Mouse (Mus musculus): ENCODE measurements around the gene Unc13c. TPM values are rescaled to one million over a fixed set of nuclear protein-coding genes. Genes with fewer than 3 reads are reported as not detected.

Unc13c gene
- 0.09 and 0.15 TPM in 2 replicates for polyA plus RNA-seq (2014; fragmentation: Nextera tagmentation; extraction: Ambion mirVana)

GRCm38 (mm10) chr9:73968641-73969121, at the start of gene Unc13c:
Unc13c (minus strand) TSS chr9:73968966.
- WGBS = 1% methylated on average over 17 of the region's 17 CpGs
- H3K4me2 ChIP-seq (ENCODE audit: low read depth, low read length, severe bottlenecking) = peak within 1 kb of the TSS; percentile 40
- peak within 1 kb of the TSS; percentile 33; the same call in 1 of the 2 replicates for H3K9ac ChIP-seq (ENCODE audit: low read length)
- DNase-seq (ENCODE audit: low spot score) = peak; percentile 57
- H3K4me1 ChIP-seq (replicated peaks; ENCODE audit: control insufficient read depth, insufficient read depth, low read length) = peaks cover 3% of the 10 kb centered on the region; the same call in 1 of the 2 replicates
- peak within 1 kb of the TSS; percentile 16 for H3K4me3 ChIP-seq (ENCODE audit: low read depth, low read length)
- peaks cover 8% of the 10 kb centered on the region; the same call in 1 of the 2 replicates for H3K27me3 ChIP-seq (ENCODE audit: control insufficient read depth, insufficient read depth, low read length)
- H3K9me3 ChIP-seq (ENCODE audit: control insufficient read depth, low read length) = no peaks in the 10 kb centered on the region
- peak; percentile 58 for ATAC-seq (replicated peaks; ENCODE audit: low FRiP score)
- H3K27ac ChIP-seq (ENCODE audit: low read depth, low read length) = no peak within 1 kb of the TSS
- no peaks in the 10 kb centered on the region for H3K36me3 ChIP-seq (ENCODE audit: control insufficient read depth, insufficient read depth, low read length)

- Histone ChIP-seq H3K4me1 (replicated peaks; ENCODE audit: control insufficient read depth, insufficient read depth, low read length) (no peaks in the 10 kb centered on the region), H3K4me3 (ENCODE audit: low read depth, low read length) (no peak overlapping the region), H3K9me3 (ENCODE audit: control insufficient read depth, low read length) (no peaks in the 10 kb centered on the region), H3K27ac (ENCODE audit: low read depth, low read length) (no peak overlapping the region), H3K36me3 (ENCODE audit: control insufficient read depth, insufficient read depth, low read length) (no peaks in the 10 kb centered on the region), H3K4me2 (ENCODE audit: low read depth, low read length, severe bottlenecking) (no peak overlapping the region), H3K9ac (ENCODE audit: low read length) (no peak overlapping the region), H3K27me3 (ENCODE audit: control insufficient read depth, insufficient read depth, low read length) (no peaks in the 10 kb centered on the region)
- 82% methylated on average over 7 of the region's 7 CpGs for WGBS
- no peak for DNase-seq (ENCODE audit: low spot score)
- ATAC-seq (replicated peaks; ENCODE audit: low FRiP score) = no peak
Observed at GRCm38 (mm10) chr9:74007976-74008686, 39.4 kb upstream of the Unc13c start.

GRCm38 (mm10) chr9:74002388-74002990, 33.7 kb upstream of the Unc13c start:
- DNase-seq (ENCODE audit: low spot score) = no peak
- Histone ChIP-seq H3K9ac (ENCODE audit: low read length) (no peak overlapping the region), H3K4me3 (ENCODE audit: low read depth, low read length) (no peak overlapping the region), H3K27me3 (ENCODE audit: control insufficient read depth, insufficient read depth, low read length) (no peaks in the 10 kb centered on the region), H3K9me3 (ENCODE audit: control insufficient read depth, low read length) (no peaks in the 10 kb centered on the region), H3K36me3 (ENCODE audit: control insufficient read depth, insufficient read depth, low read length) (no peaks in the 10 kb centered on the region), H3K4me2 (ENCODE audit: low read depth, low read length, severe bottlenecking) (no peak overlapping the region), H3K27ac (ENCODE audit: low read depth, low read length) (no peak overlapping the region), H3K4me1 (replicated peaks; ENCODE audit: control insufficient read depth, insufficient read depth, low read length) (no peaks in the 10 kb centered on the region)
- no peak for ATAC-seq (replicated peaks; ENCODE audit: low FRiP score)
- WGBS = 42% methylated on average over 6 of the region's 6 CpGs

- H3K9me3 ChIP-seq (ENCODE audit: control insufficient read depth, low read length) = no peaks in the 10 kb centered on the region; the same call in 1 of the 2 replicates
- no peaks in the 10 kb centered on the region for H3K27me3 ChIP-seq (ENCODE audit: control insufficient read depth, insufficient read depth, low read length)
- ATAC-seq (replicated peaks; ENCODE audit: low FRiP score) = no peak
- H3K4me1 ChIP-seq (replicated peaks; ENCODE audit: control insufficient read depth, insufficient read depth, low read length) = no peaks in the 10 kb centered on the region
- DNase-seq (ENCODE audit: low spot score) = no peak
- no peak overlapping the region for H3K27ac ChIP-seq (ENCODE audit: low read depth, low read length)
- H3K4me2 ChIP-seq (ENCODE audit: low read depth, low read length, severe bottlenecking) = no peak overlapping the region
- no peak overlapping the region for H3K4me3 ChIP-seq (ENCODE audit: low read depth, low read length)
- no peaks in the 10 kb centered on the region for H3K36me3 ChIP-seq (ENCODE audit: control insufficient read depth, insufficient read depth, low read length)
- no peak overlapping the region for H3K9ac ChIP-seq (ENCODE audit: low read length)
Observed at GRCm38 (mm10) chr9:73988096-73988495, 19.3 kb upstream of the Unc13c start.

- H3K4me2 ChIP-seq (ENCODE audit: low read depth, low read length, severe bottlenecking) = no peak overlapping the region
- H3K4me3 ChIP-seq (ENCODE audit: low read depth, low read length) = no peak overlapping the region
- no peak overlapping the region for H3K27ac ChIP-seq (ENCODE audit: low read depth, low read length)
- 86% methylated on average over 2 of the region's 2 CpGs for WGBS
- H3K4me1 ChIP-seq (replicated peaks; ENCODE audit: control insufficient read depth, insufficient read depth, low read length) = no peaks in the 10 kb centered on the region
- no peaks in the 10 kb centered on the region; the same call in 1 of the 2 replicates for H3K9me3 ChIP-seq (ENCODE audit: control insufficient read depth, low read length)
- H3K36me3 ChIP-seq (ENCODE audit: control insufficient read depth, insufficient read depth, low read length) = no peaks in the 10 kb centered on the region
- no peak for DNase-seq (ENCODE audit: low spot score)
- ATAC-seq (replicated peaks; ENCODE audit: low FRiP score) = no peak
- H3K9ac ChIP-seq (ENCODE audit: low read length) = no peak overlapping the region
- H3K27me3 ChIP-seq (ENCODE audit: control insufficient read depth, insufficient read depth, low read length) = no peaks in the 10 kb centered on the region
Observed at GRCm38 (mm10) chr9:73987236-73987635, 18.5 kb upstream of the Unc13c start.

- peak; percentile 49; the same call in 1 of the 2 replicates for ATAC-seq (replicated peaks; ENCODE audit: low FRiP score)
Observed at GRCm38 (mm10) chr9:73982597-73983344, 14.0 kb upstream of the Unc13c start.

GRCm38 (mm10) chr9:73972327-73972988, 3.7 kb upstream of the Unc13c start:
- no peak for DNase-seq (ENCODE audit: low spot score)
- H3K27ac ChIP-seq (ENCODE audit: low read depth, low read length) = no peak overlapping the region
- 89% methylated on average over 8 of the region's 8 CpGs for WGBS
- H3K36me3 ChIP-seq (ENCODE audit: control insufficient read depth, insufficient read depth, low read length) = no peaks in the 10 kb centered on the region
- peaks cover 3% of the 10 kb centered on the region; the same call in 1 of the 2 replicates for H3K4me1 ChIP-seq (replicated peaks; ENCODE audit: control insufficient read depth, insufficient read depth, low read length)
- ATAC-seq (replicated peaks; ENCODE audit: low FRiP score) = no peak
- H3K27me3 ChIP-seq (ENCODE audit: control insufficient read depth, insufficient read depth, low read length) = peaks cover 8% of the 10 kb centered on the region; the same call in 1 of the 2 replicates
- no peak overlapping the region for H3K4me3 ChIP-seq (ENCODE audit: low read depth, low read length)
- no peak overlapping the region for H3K9ac ChIP-seq (ENCODE audit: low read length)
- H3K4me2 ChIP-seq (ENCODE audit: low read depth, low read length, severe bottlenecking) = no peak overlapping the region
- H3K9me3 ChIP-seq (ENCODE audit: control insufficient read depth, low read length) = no peaks in the 10 kb centered on the region

More at GRCm38 (mm10) chr9:73982597-73983344, 14.0 kb upstream of the Unc13c start:
- no peaks in the 10 kb centered on the region for H3K27me3 ChIP-seq (ENCODE audit: control insufficient read depth, insufficient read depth, low read length)
- H3K36me3 ChIP-seq (ENCODE audit: control insufficient read depth, insufficient read depth, low read length) = no peaks in the 10 kb centered on the region
- H3K4me1 ChIP-seq (replicated peaks; ENCODE audit: control insufficient read depth, insufficient read depth, low read length) = no peaks in the 10 kb centered on the region
- peak; percentile 77 for DNase-seq (ENCODE audit: low spot score)
- H3K9ac ChIP-seq (ENCODE audit: low read length) = no peak overlapping the region
- WGBS = 5% methylated on average over 6 of the region's 6 CpGs
- no peaks in the 10 kb centered on the region for H3K9me3 ChIP-seq (ENCODE audit: control insufficient read depth, low read length)
- H3K4me3 ChIP-seq (ENCODE audit: low read depth, low read length) = no peak overlapping the region
- H3K27ac ChIP-seq (ENCODE audit: low read depth, low read length) = no peak overlapping the region
- no peak overlapping the region for H3K4me2 ChIP-seq (ENCODE audit: low read depth, low read length, severe bottlenecking)

GRCm38 (mm10) chr9:73970717-73971116, 2.0 kb upstream of the Unc13c start:
- no peaks in the 10 kb centered on the region for H3K36me3 ChIP-seq (ENCODE audit: control insufficient read depth, insufficient read depth, low read length)
- peaks cover 3% of the 10 kb centered on the region; the same call in 1 of the 2 replicates for H3K4me1 ChIP-seq (replicated peaks; ENCODE audit: control insufficient read depth, insufficient read depth, low read length)
- H3K9me3 ChIP-seq (ENCODE audit: control insufficient read depth, low read length) = no peaks in the 10 kb centered on the region
- ATAC-seq (replicated peaks; ENCODE audit: low FRiP score) (peak; percentile 79), DNase-seq (ENCODE audit: low spot score) (peak; percentile 65)
- H3K4me3 ChIP-seq (ENCODE audit: low read depth, low read length) = no peak overlapping the region
- no peak overlapping the region for H3K4me2 ChIP-seq (ENCODE audit: low read depth, low read length, severe bottlenecking)
- 8% methylated on average over 9 of the region's 9 CpGs for WGBS
- no peak overlapping the region for H3K27ac ChIP-seq (ENCODE audit: low read depth, low read length)
- peaks cover 8% of the 10 kb centered on the region; the same call in 1 of the 2 replicates for H3K27me3 ChIP-seq (ENCODE audit: control insufficient read depth, insufficient read depth, low read length)
- H3K9ac ChIP-seq (ENCODE audit: low read length) = no peak overlapping the region
